Mouse (Mus musculus) skeletal muscle tissue, adult 2 months (tissue): ENCODE data around the gene Zfp987.
"Not testable (repeated sequence)": the region's sequence is repeated elsewhere in the genome, so short reads cannot be mapped to it uniquely, and the experiment has no call there.

Experiments
- DNase-seq: peaks from one replicate; pipeline ENCODE4 v3.0.0-alpha.2; 2012; ENCODE audit warnings: low read depth, low spot score

Zfp987 gene

DNA sequence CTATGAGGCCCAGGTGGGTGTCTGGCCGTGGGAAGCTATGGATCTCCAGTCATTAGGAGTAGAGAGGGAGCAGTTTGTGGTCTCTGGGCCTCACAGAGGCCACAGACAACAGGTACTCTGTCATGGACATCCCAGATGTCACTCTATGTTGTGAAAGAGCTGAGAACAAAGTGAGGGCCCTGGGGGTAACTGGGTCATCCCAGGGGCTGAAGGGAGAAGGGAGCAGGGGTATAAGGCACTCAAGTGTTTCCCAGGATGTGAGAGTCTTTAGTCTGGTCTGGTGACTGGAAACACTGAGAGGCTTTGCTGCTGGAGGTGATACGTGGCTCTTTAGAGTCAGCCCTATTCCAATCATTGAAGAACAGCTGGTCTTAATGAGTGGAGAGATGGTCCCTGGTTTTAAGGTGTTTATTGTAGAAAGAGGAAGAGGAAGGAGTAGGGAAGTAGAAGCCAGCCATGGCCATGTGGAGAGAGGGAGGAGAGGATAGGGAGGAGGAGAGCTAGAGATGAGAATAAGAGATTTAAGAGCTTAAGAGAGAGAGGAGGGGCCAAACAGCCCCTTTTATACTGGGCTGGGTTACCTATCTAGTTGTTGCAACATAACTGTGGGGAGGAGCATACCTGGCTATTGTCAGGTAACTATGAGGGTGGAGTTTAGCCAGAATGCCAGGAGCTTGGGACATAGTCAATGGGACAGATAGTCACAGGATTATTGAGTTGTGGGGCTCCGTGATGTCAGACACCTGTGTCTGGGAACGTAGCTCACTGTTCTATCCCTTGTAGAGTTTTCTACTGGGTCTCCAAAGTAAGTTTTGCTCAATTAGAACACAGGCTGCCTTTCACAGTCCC, 76.5 kb downstream of the Zfp987 start:
- DNase-seq: not testable (repeated sequence)
